Mouse (Mus musculus) lung, adult 2 months (tissue): ENCODE data around the gene Shank2.

Experiments
- CTCF ChIP-seq: fragments of 200-500 bp; IDR thresholded peaks from 2 replicates; pipeline ENCODE4 v1.5.1; 2011; ENCODE audit warnings: mild to moderate bottlenecking, low read length, control low read depth; ENCODE audit not compliant: insufficient read depth
- POLR2A ChIP-seq: fragments of 200-500 bp; IDR thresholded peaks from 2 replicates; pipeline ENCODE4 v1.6.1; 2011; ENCODE audit warnings: low read depth, mild to moderate bottlenecking, control low read depth, low read length, borderline replicate concordance; ENCODE audit errors: extremely low read depth

DNA sequence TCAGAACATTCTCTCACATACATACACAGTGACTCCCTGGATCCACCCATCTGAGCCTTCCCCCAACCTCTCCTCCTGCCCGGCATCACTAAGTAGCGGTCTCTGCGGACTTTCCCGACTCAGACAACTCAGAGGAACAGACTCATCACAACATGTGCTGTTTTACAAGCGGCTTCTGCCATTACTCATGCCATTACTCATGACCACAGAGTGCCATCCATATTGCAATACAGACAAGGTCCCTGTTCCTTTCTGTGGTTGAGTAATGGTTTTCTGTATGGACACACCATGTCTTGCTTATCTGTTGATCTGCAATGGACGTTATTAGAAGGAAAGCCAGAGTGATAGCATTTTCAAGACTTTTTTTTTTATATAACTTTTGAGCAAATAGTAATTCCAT lies 338.6 kb downstream of the Shank2 start:
- TF ChIP-seq CTCF: no peak
- TF ChIP-seq POLR2A: no peak
